Mouse (Mus musculus) bone marrow, adult 2 months (tissue): ENCODE data around the gene Armh3.

Experiments
- CTCF ChIP-seq: fragments of 200-500 bp; IDR thresholded peaks from 2 replicates; pipeline ENCODE4 v1.5.1; 2011; ENCODE audit warnings: low read length, control low read depth; ENCODE audit not compliant: control insufficient read depth, insufficient read depth
- POLR2A ChIP-seq: fragments of 200-500 bp; IDR thresholded peaks from 2 replicates; pipeline ENCODE4 v1.6.1; 2011; ENCODE audit warnings: low read depth, mild to moderate bottlenecking, control low read depth, low read length, borderline replicate concordance; ENCODE audit not compliant: control insufficient read depth

DNA sequence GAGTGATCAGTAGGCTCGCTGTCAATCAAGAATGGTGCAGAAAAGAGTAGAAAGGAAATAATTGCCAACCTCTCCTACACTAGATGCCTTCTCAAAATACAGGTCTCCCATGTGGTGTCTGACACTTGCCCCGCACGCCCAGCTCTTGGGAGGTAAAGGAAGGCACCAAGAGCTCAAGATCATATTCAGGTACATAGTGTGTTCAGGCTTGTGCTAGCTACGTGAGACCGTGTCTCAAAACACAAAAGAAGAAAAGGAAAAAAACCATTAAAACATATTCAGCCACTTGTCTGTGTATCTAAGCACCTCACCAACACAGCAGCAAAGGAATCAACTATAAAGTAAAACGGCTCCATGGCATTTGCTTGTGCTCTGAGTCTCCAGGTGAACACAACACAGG, 85.9 kb downstream of the Armh3 start:
- TF ChIP-seq POLR2A = no peak
- no peak for TF ChIP-seq CTCF
